Mouse (Mus musculus) liver, embryonic 14.5 days (tissue): ENCODE data around the gene Ccdc121.

Experiments
- CTCF ChIP-seq: IDR thresholded peaks from 2 replicates; pipeline ENCODE4 v1.5.1; 2016; ENCODE audit warnings: antibody characterized with exemption, low read depth, control low read depth
- EP300 ChIP-seq: IDR thresholded peaks from 2 replicates; pipeline ENCODE4 v1.6.1; 2016; ENCODE audit warnings: antibody characterized with exemption, low read depth

DNA sequence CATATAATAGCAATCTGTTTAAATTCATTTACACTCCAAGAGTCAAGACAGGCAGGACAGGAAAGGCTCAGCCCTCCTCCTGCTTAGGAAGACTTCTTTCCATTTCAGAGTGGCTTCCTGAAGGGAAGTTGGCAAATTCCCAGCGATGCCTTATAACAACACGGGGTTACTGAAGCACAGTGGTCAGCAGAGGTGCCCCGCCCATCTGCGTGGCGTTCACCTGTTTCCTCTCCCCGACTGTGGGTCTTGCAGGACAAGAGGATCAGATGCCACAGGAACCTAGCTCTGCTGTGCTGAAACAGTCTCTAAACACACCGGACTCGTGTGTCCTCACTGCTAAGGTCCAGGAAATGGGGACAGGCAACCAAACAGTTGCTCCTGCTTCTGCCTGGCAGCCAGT lies 5.9 kb downstream of the Ccdc121 start:
- TF ChIP-seq CTCF (no peak), EP300 (no peak)
